Mouse (Mus musculus) cortical plate, adult 2 months (tissue): ENCODE results near the gene Erv3.

Experiments used
- CTCF ChIP-seq: fragments of 200-500 bp; IDR thresholded peaks from 2 replicates; pipeline ENCODE4 v1.5.1; 2011; ENCODE audit warnings: mild to moderate bottlenecking, control low read depth, low read length; ENCODE audit not compliant: insufficient read depth; ENCODE audit errors: extremely low read depth
- POLR2A ChIP-seq: fragments of 200-500 bp; IDR thresholded peaks from 2 replicates; pipeline ENCODE4 v1.6.1; 2011; ENCODE audit warnings: mild to moderate bottlenecking, low read length, control low read depth; ENCODE audit not compliant: insufficient read depth; ENCODE audit errors: extremely low read depth

DNA sequence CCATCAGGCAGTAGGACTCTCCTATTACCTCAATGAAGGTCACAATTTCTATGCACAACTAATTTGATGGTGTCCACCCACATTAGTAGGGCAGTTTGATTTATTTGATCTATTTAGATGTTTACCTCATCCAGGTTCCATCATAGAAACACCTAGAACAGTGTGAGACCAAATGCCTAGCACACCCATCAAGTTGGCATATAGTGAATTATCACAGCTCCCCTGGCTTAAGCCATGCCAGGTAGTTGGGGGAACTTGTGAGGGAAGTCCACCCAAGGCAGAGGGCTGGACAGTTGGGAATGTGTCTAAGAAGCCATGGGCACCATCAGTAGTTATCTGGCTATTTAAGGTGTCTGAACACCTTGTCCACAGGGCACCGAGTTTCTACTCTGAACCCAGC lies 46.1 kb downstream of the Erv3 start:
- TF ChIP-seq CTCF (no peak), POLR2A (no peak)
